ENCODE assay signal across 1 mouse cellular context in genomic region chr19:35639945-35640344, GRCm38 (mm10).
TF ChIP-seq lines count a peak whose summit lies in the region.

No protein-coding gene starts in this region.

TF ChIP-seq in CH12.LX, 34 proteins besides CTCF, POLR2A, EP300 and RAD21 (continued from another document):
- TF ChIP-seq JUND (conservative IDR thresholded peaks at IDR 0.05; ENCODE audit: low read depth, low read length) (no peak), UBTF (IDR thresholded peaks at IDR 0.05; ENCODE audit: low read depth, low read length) (no peak), USF2 (conservative IDR thresholded peaks at IDR 0.05; ENCODE audit: low read depth, low read length) (no peak), E2F4 (IDR thresholded peaks at IDR 0.05; ENCODE audit: insufficient replicate concordance, low read depth, low read length) (no peak), KAT2A (IDR thresholded peaks at IDR 0.05; ENCODE audit: insufficient replicate concordance, low read length) (no peak), NRF1 (IDR thresholded peaks at IDR 0.05; ENCODE audit: low read depth, low read length) (no peak), SMC3 (IDR thresholded peaks at IDR 0.05; ENCODE audit: low read depth, low read length) (no peak)
